Mouse (Mus musculus): ENCODE results near the gene Pld6. TPM values are rescaled to one million over a fixed set of nuclear protein-coding genes. Genes with fewer than 3 reads are reported as not detected.

Pld6 gene
- polyA plus RNA-seq, 1 experiment from 2014 or later, result 3.8 TPM

- H3K4me3 ChIP-seq, result no peak overlapping the region
- H3K9me3 ChIP-seq, result no peaks in the 10 kb centered on the region
- no peaks in the 10 kb centered on the region for H3K27me3 ChIP-seq (ENCODE audit: poor library complexity, severe bottlenecking)
- no peak overlapping the region for H3K27ac ChIP-seq
- H3K36me3 ChIP-seq (replicated peaks), result peaks cover 97% of the 10 kb centered on the region
- no peak for DNase-seq (ENCODE audit: extremely low spot score, low spot score)
- 93% methylated on average over 4 of the region's 4 CpGs for WGBS
- no peaks in the 10 kb centered on the region for H3K4me1 ChIP-seq
Observed at GRCm38 (mm10) chr11:59759178-59759577, 28.3 kb downstream of the Pld6 start.

GRCm38 (mm10) chr11:59758191-59758985 is 29.1 kb downstream of the Pld6 start:
- Histone ChIP-seq H3K27ac (no peak overlapping the region), H3K36me3 (replicated peaks) (peaks cover 98% of the 10 kb centered on the region), H3K4me3 (no peak overlapping the region), H3K9me3 (no peaks in the 10 kb centered on the region), H3K4me1 (no peaks in the 10 kb centered on the region), H3K27me3 (ENCODE audit: poor library complexity, severe bottlenecking) (no peaks in the 10 kb centered on the region)
- WGBS, result 93% methylated on average over 9 of the region's 9 CpGs
- no peak for DNase-seq (ENCODE audit: extremely low spot score, low spot score)

- WGBS, result 74% methylated on average over 4 of the region's 4 CpGs
- Histone ChIP-seq H3K27ac (no peak overlapping the region), H3K36me3 (replicated peaks) (peaks cover 100% of the 10 kb centered on the region), H3K4me1 (no peaks in the 10 kb centered on the region), H3K4me3 (no peak overlapping the region), H3K27me3 (ENCODE audit: poor library complexity, severe bottlenecking) (no peaks in the 10 kb centered on the region), H3K9me3 (no peaks in the 10 kb centered on the region)
- no peak for DNase-seq (ENCODE audit: extremely low spot score, low spot score)
Observed at GRCm38 (mm10) chr11:59756351-59756750, 31.1 kb downstream of the Pld6 start.

GRCm38 (mm10) chr11:59754504-59754903 is 32.9 kb downstream of the Pld6 start:
- Histone ChIP-seq H3K27ac (no peak overlapping the region), H3K4me3 (no peak overlapping the region), H3K27me3 (ENCODE audit: poor library complexity, severe bottlenecking) (no peaks in the 10 kb centered on the region), H3K36me3 (replicated peaks) (peaks cover 100% of the 10 kb centered on the region), H3K4me1 (no peaks in the 10 kb centered on the region), H3K9me3 (no peaks in the 10 kb centered on the region)
- DNase-seq (ENCODE audit: extremely low spot score, low spot score), result no peak
- WGBS, result 94% methylated on average over 6 of the region's 6 CpGs

GRCm38 (mm10) chr11:59749050-59749449 is 38.4 kb downstream of the Pld6 start:
- Histone ChIP-seq H3K27ac (no peak overlapping the region), H3K36me3 (replicated peaks) (peaks cover 77% of the 10 kb centered on the region)
- WGBS, result 84% methylated on average over 3 of the region's 3 CpGs

GRCm38 (mm10) chr11:59746614-59747013 is 40.8 kb downstream of the Pld6 start:
- H3K4me1 ChIP-seq, result no peaks in the 10 kb centered on the region
- no peak overlapping the region for H3K27ac ChIP-seq
- no peaks in the 10 kb centered on the region for H3K9me3 ChIP-seq
- no peak overlapping the region for H3K4me3 ChIP-seq
- 85% methylated on average over 2 of the region's 2 CpGs for WGBS
- peaks cover 77% of the 10 kb centered on the region for H3K36me3 ChIP-seq (replicated peaks)
- DNase-seq (ENCODE audit: extremely low spot score, low spot score), result no peak
- H3K27me3 ChIP-seq (ENCODE audit: poor library complexity, severe bottlenecking), result no peaks in the 10 kb centered on the region

More at GRCm38 (mm10) chr11:59749050-59749449, 38.4 kb downstream of the Pld6 start:
- H3K27me3 ChIP-seq (ENCODE audit: poor library complexity, severe bottlenecking), result no peaks in the 10 kb centered on the region
- no peak overlapping the region for H3K4me3 ChIP-seq
- no peak for DNase-seq (ENCODE audit: extremely low spot score, low spot score)
- H3K9me3 ChIP-seq, result no peaks in the 10 kb centered on the region
- H3K4me1 ChIP-seq, result no peaks in the 10 kb centered on the region

- no peak overlapping the region for H3K4me3 ChIP-seq
- peaks cover 77% of the 10 kb centered on the region for H3K36me3 ChIP-seq (replicated peaks)
- no peaks in the 10 kb centered on the region for H3K9me3 ChIP-seq
- no peaks in the 10 kb centered on the region for H3K4me1 ChIP-seq
- no peaks in the 10 kb centered on the region for H3K27me3 ChIP-seq (ENCODE audit: poor library complexity, severe bottlenecking)
- DNase-seq (ENCODE audit: extremely low spot score, low spot score), result no peak
- 95% methylated on average over 5 of the region's 5 CpGs for WGBS
- H3K27ac ChIP-seq, result no peak overlapping the region
Observed at GRCm38 (mm10) chr11:59745851-59746250, 41.6 kb downstream of the Pld6 start.

- H3K36me3 ChIP-seq (replicated peaks), result peaks cover 77% of the 10 kb centered on the region
- no peak overlapping the region for H3K4me3 ChIP-seq
- no peaks in the 10 kb centered on the region for H3K9me3 ChIP-seq
- no peak for DNase-seq (ENCODE audit: extremely low spot score, low spot score)
- H3K27ac ChIP-seq, result no peak overlapping the region
- no peaks in the 10 kb centered on the region for H3K4me1 ChIP-seq
- WGBS, result 93% methylated on average over 4 of the region's 4 CpGs
- H3K27me3 ChIP-seq (ENCODE audit: poor library complexity, severe bottlenecking), result no peaks in the 10 kb centered on the region
Observed at GRCm38 (mm10) chr11:59744374-59744773, 43.1 kb downstream of the Pld6 start.

- Histone ChIP-seq H3K36me3 (replicated peaks) (peaks cover 77% of the 10 kb centered on the region), H3K4me3 (no peak overlapping the region), H3K27me3 (ENCODE audit: poor library complexity, severe bottlenecking) (no peaks in the 10 kb centered on the region), H3K9me3 (no peaks in the 10 kb centered on the region), H3K4me1 (no peaks in the 10 kb centered on the region), H3K27ac (no peak overlapping the region)
- no peak for DNase-seq (ENCODE audit: extremely low spot score, low spot score)
- 96% methylated on average over 1 of the region's 1 CpGs for WGBS
Observed at GRCm38 (mm10) chr11:59743712-59744111, 43.7 kb downstream of the Pld6 start.

GRCm38 (mm10) chr11:59743307-59743706 is 44.1 kb downstream of the Pld6 start:
- Histone ChIP-seq H3K9me3 (no peaks in the 10 kb centered on the region), H3K36me3 (replicated peaks) (peaks cover 79% of the 10 kb centered on the region), H3K27me3 (ENCODE audit: poor library complexity, severe bottlenecking) (no peaks in the 10 kb centered on the region), H3K4me3 (no peak overlapping the region), H3K27ac (no peak overlapping the region), H3K4me1 (no peaks in the 10 kb centered on the region)
- DNase-seq (ENCODE audit: extremely low spot score, low spot score), result no peak
- 87% methylated on average over 2 of the region's 2 CpGs for WGBS

- no peaks in the 10 kb centered on the region for H3K9me3 ChIP-seq
- H3K4me3 ChIP-seq, result no peak overlapping the region
- peaks cover 89% of the 10 kb centered on the region for H3K36me3 ChIP-seq (replicated peaks)
- no peaks in the 10 kb centered on the region for H3K27me3 ChIP-seq (ENCODE audit: poor library complexity, severe bottlenecking)
- H3K27ac ChIP-seq, result no peak overlapping the region
- H3K4me1 ChIP-seq, result no peaks in the 10 kb centered on the region
- no peak for DNase-seq (ENCODE audit: extremely low spot score, low spot score)
- WGBS, result 95% methylated on average over 5 of the region's 5 CpGs
Observed at GRCm38 (mm10) chr11:59741915-59742314, 45.5 kb downstream of the Pld6 start.

GRCm38 (mm10) chr11:59739996-59740395 is 47.4 kb downstream of the Pld6 start:
- Histone ChIP-seq H3K4me3 (no peak overlapping the region), H3K27ac (no peak overlapping the region), H3K27me3 (ENCODE audit: poor library complexity, severe bottlenecking) (no peaks in the 10 kb centered on the region), H3K36me3 (replicated peaks) (peaks cover 99% of the 10 kb centered on the region), H3K9me3 (no peaks in the 10 kb centered on the region), H3K4me1 (no peaks in the 10 kb centered on the region)
- WGBS, result 84% methylated on average over 2 of the region's 2 CpGs
- no peak for DNase-seq (ENCODE audit: extremely low spot score, low spot score)

GRCm38 (mm10) chr11:59737250-59737649 is 50.2 kb downstream of the Pld6 start:
- Histone ChIP-seq H3K27ac (no peak overlapping the region), H3K4me1 (peaks cover 4% of the 10 kb centered on the region), H3K27me3 (ENCODE audit: poor library complexity, severe bottlenecking) (no peaks in the 10 kb centered on the region), H3K4me3 (no peak overlapping the region), H3K36me3 (replicated peaks) (peaks cover 95% of the 10 kb centered on the region), H3K9me3 (no peaks in the 10 kb centered on the region)
- DNase-seq (ENCODE audit: extremely low spot score, low spot score), result no peak
- 96% methylated on average over 12 of the region's 12 CpGs for WGBS
